Mouse (Mus musculus) layer of hippocampus, adult 8-10 months (tissue): ENCODE measurements around the gene Rarb. TPM values are rescaled to one million over a fixed set of nuclear protein-coding genes. Genes with fewer than 3 reads are reported as not detected.
A peak's percentile ranks its signal among the peaks of the same experiment; 100 is the strongest.

Experiments
- DNase-seq, 2 experiments: peaks; one replicate each; pipeline ENCODE4 v3.0.0; 2022; ENCODE audit warnings: low spot score in 2 of 2
- total RNA-seq, 4 experiments: library from RNA; stranded (reverse); gene quantifications; 2 replicates each; pipeline ENCODE4 v1.2.4; 2022

Gene Rarb
- total RNA-seq, 4 experiments from 2014 or later, result 5.9 to 9.4 (median 6.9) TPM

- no peak for DNase-seq
These were observed 229.8 kb downstream of the Rarb start for GRCm38 (mm10) chr14:16589139-16589538.

- DNase-seq, result no peak
These were observed 240.9 kb downstream of the Rarb start for GRCm38 (mm10) chr14:16578100-16578499.

GRCm38 (mm10) chr14:16577049-16577448 is 241.9 kb downstream of the Rarb start:
- no peak for DNase-seq

GRCm38 (mm10) chr14:16574925-16575721 is 243.8 kb downstream of the Rarb start:
- DNase-seq, result peak; percentile 60 to 63

GRCm38 (mm10) chr14:16573475-16574171 is 245.3 kb downstream of the Rarb start:
- no peak for DNase-seq

- no peak for DNase-seq
These were observed 246.1 kb downstream of the Rarb start for GRCm38 (mm10) chr14:16572755-16573340.

GRCm38 (mm10) chr14:16569506-16570001 is 249.4 kb downstream of the Rarb start:
- no peak for DNase-seq

GRCm38 (mm10) chr14:16566920-16567319 is 252.0 kb downstream of the Rarb start:
- DNase-seq, result no peak

- no peak for DNase-seq
These were observed 255.0 kb downstream of the Rarb start for GRCm38 (mm10) chr14:16563912-16564311.

- DNase-seq, result no peak
These were observed 257.3 kb downstream of the Rarb start for GRCm38 (mm10) chr14:16561496-16562170.

GRCm38 (mm10) chr14:16559294-16560217 is 259.4 kb downstream of the Rarb start:
- DNase-seq, result no peak

- no peak for DNase-seq
These were observed 260.9 kb downstream of the Rarb start for GRCm38 (mm10) chr14:16558033-16558432.

- no peak for DNase-seq
These were observed 264.1 kb downstream of the Rarb start for GRCm38 (mm10) chr14:16554643-16555459.

- DNase-seq, result no peak
These were observed 264.7 kb downstream of the Rarb start for GRCm38 (mm10) chr14:16554319-16554642.

GRCm38 (mm10) chr14:16552293-16552692 is 266.7 kb downstream of the Rarb start:
- DNase-seq, result no peak

- no peak for DNase-seq
These were observed 267.1 kb downstream of the Rarb start for GRCm38 (mm10) chr14:16551843-16552242.

- DNase-seq, result no peak
These were observed 270.8 kb downstream of the Rarb start for GRCm38 (mm10) chr14:16548200-16548576.

GRCm38 (mm10) chr14:16547492-16548199 is 271.3 kb downstream of the Rarb start:
- DNase-seq, result no peak

GRCm38 (mm10) chr14:16544995-16545394 is 274.0 kb downstream of the Rarb start:
- DNase-seq, result no peak
